Mouse (Mus musculus) frontal cortex, postnatal 14 days (tissue): ENCODE data around the gene Wnt6.
A peak's percentile ranks its signal among the peaks of the same experiment; 100 is the strongest.

Source experiments
- DNase-seq, 2 experiments: peaks; one replicate each; pipeline ENCODE4 v3.0.0; 2022; ENCODE audit warnings: low spot score in 2 of 2

Wnt6 gene

GRCm38 (mm10) chr1:74775816-74776215, 4.1 kb downstream of the Wnt6 start:
- no peak for DNase-seq

- DNase-seq = no peak
Measured at GRCm38 (mm10) chr1:74778934-74779486, 7.3 kb downstream of the Wnt6 start.

- DNase-seq = no peak
Measured at GRCm38 (mm10) chr1:74782045-74782444, 10.4 kb downstream of the Wnt6 start.

- DNase-seq = no peak
Measured at GRCm38 (mm10) chr1:74783554-74783953, 11.9 kb downstream of the Wnt6 start.

- DNase-seq = no peak
Measured at GRCm38 (mm10) chr1:74784041-74784759, 12.5 kb downstream of the Wnt6 start.

GRCm38 (mm10) chr1:74787846-74788245, 16.2 kb downstream of the Wnt6 start:
- DNase-seq = peak; percentile 64 to 87

- DNase-seq = no peak
Measured at GRCm38 (mm10) chr1:74788603-74789176, 17.0 kb downstream of the Wnt6 start.

GRCm38 (mm10) chr1:74790095-74790494, 18.4 kb downstream of the Wnt6 start:
- DNase-seq = no peak

GRCm38 (mm10) chr1:74791249-74791648, 19.6 kb downstream of the Wnt6 start, which contains the start of gene Wnt10a:
TSS of gene Wnt10a (plus strand) at chr1:74791516.
- DNase-seq = no peak

- no peak for DNase-seq
Measured at GRCm38 (mm10) chr1:74792831-74793660, 21.4 kb downstream of the Wnt6 start.

GRCm38 (mm10) chr1:74794487-74795144, 22.9 kb downstream of the Wnt6 start:
- DNase-seq = no peak

GRCm38 (mm10) chr1:74795145-74795529, 23.4 kb downstream of the Wnt6 start:
- DNase-seq = no peak

- DNase-seq = no peak
Measured at GRCm38 (mm10) chr1:74797459-74797858, 25.8 kb downstream of the Wnt6 start.

GRCm38 (mm10) chr1:74800424-74800888, 28.8 kb downstream of the Wnt6 start:
- DNase-seq = no peak

- no peak for DNase-seq
Measured at GRCm38 (mm10) chr1:74801631-74802140, 30.0 kb downstream of the Wnt6 start.

- DNase-seq = peak in 1 of 2 experiments; percentile 59
Measured at GRCm38 (mm10) chr1:74802795-74803656, 31.3 kb downstream of the Wnt6 start.

- no peak for DNase-seq
Measured at GRCm38 (mm10) chr1:74804211-74804870, 32.6 kb downstream of the Wnt6 start.

GRCm38 (mm10) chr1:74805340-74805835, 33.7 kb downstream of the Wnt6 start:
- no peak for DNase-seq

GRCm38 (mm10) chr1:74805843-74806242, 34.2 kb downstream of the Wnt6 start:
- DNase-seq = no peak
